Mouse (Mus musculus) layer of hippocampus, adult 18-20 months (tissue): ENCODE measurements around the gene Copb2. TPM values are rescaled to one million over a fixed set of nuclear protein-coding genes. Genes with fewer than 3 reads are reported as not detected.

Source experiments
- DNase-seq, 2 experiments: peaks; one replicate each; pipeline ENCODE4 v3.0.0; 2022; ENCODE audit warnings: low spot score in 2 of 2
- long read RNA-seq: library from polyadenylated mRNA; stranded (forward); transcript quantifications from one replicate; pipeline ENCODE4 v2.0.0, GENCODE M21; 2021
- total RNA-seq, 2 experiments: library from RNA; stranded (reverse); gene quantifications; 2 replicates each; pipeline ENCODE4 v1.2.3; 2021

Gene Copb2
- total RNA-seq: 10 to 100 TPM; 88.7 to 91.7 TPM
- long read RNA-seq, transcript Copb2-201 (22 exons, 3,050 nt): major isoform, 105 of 119 reads
- long read RNA-seq, partial matches to known transcripts: 12 of 119 reads
- long read RNA-seq, other reads (novel, unspliced or antisense): 2 of 119 reads

DNA sequence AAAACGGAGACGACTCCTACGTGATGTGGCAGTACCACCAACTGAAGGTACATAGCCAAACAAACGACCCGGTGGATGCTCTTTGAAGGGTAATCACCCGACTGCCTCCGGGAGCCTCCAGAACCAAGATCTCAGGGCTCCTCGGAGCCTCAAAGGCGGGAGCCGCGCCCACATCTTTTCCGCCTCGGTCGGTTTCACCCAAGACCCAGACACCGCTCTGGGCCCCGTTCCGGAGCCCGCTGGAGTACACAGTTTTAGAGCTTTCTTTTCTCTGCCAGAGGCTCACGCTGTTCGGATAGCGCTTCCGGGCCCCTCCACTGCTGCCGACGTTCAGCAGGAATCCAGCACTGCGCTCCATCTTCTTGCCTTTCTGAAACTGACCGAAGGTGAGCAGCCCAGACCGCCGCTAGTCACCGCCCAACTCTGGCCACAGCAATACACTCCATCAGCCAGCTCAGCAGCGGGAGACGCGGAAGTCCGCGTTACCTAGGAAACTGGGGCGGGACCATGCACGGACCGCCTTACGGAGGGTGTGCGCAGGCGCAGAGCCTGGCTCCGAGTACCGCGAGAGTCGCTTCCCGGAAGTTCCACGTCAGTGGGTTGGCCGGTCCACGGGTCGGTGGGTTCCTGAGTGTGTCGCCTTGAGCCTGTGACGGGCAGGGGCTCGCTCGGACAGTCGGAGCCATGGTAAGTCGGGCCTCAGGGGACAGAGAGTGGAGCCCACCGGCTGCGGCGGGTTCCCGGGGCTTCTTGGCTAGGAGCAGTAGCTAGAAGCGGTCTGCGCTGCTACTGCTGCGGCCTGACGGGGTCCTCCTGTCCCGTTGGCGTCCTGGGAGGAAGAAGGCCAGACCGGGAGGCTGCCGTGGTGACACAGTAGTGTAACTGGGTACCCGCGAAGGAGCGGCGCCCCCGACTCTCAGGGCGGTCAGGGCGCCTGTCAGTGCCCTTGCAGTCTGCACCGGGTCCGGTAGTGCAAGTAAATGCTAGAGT, at the start of gene Copb2:
Gene Copb2, plus strand, starts transcription at position 585 of the 990 bp plus-strand sequence.
- DNase-seq: peak; percentile 97 to 99

DNA sequence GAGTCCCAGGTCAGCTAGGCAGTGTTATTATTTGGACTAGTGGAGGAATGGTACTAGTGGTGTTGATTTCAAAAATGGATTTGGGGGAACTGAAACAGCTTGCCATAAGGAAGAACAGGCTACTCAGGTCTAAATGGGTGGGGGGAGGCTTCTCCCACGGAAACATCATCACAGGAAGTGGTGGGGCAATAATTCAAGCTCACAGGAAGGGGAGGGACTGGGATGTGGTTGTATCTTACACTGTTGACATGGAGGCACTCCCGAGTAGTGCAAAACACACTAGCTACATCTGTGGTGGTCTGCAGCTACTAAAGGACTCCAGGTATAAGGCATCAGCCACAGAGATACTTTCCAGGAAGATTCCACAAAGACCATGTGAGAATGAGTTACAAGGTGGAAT, 39.6 kb upstream of the Copb2 start:
- DNase-seq: no peak

DNA sequence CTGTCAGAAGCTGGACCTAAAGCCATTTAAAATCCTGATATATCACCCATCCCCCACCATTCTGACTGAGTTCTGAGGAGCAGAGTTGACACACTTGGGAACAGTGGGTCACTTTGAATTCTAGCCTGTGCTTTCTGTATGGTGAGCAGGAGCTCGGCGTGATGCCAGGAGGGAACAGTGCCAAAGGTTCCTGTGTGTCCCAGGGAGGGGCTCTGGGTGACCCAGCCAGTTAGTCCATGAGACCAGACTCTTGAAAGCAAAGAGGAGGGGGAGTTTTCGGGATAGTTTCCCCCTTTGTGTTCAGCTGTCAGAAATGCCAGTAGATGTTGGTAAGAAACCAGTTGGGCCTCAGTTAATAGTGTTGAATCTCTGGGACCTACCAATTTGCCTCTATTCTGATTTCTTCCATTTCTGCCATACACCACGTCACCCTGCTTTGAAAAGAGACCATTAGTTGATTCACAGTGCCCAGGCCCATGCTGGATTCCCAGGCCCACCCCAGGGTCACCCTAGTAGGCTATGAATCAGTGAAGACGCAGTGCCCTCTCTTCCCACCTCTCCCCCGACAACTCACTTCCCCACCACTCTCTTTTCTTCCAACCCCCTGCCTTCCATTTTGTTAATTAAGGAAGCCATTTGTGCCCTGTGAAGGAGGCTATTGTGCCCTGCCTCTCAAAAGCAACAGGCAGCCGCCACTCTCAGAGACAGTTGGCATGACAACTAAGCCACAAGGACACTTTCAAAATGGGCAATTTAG, 38.6 kb upstream of the Copb2 start:
- DNase-seq: peak in 1 of 2 experiments; percentile 12

DNA sequence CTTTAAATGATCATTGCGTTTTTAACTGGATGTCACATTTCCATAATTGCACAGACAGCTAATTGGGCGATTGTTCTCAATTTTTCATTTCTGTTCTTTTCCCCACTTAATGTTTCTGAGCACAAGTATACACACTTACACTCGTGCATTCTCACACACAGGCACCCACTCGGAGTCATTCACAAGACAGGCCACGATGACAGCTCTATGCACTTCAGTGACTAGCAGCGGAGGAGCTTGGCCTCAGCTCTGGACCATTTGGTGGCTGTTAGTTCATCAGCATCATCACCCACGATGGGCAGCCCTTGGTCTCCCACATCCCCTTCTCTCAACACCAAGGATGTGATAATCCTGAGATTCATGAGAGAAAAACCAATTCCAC, 38.0 kb upstream of the Copb2 start:
- peak in 1 of 2 experiments; percentile 18 for DNase-seq

DNA sequence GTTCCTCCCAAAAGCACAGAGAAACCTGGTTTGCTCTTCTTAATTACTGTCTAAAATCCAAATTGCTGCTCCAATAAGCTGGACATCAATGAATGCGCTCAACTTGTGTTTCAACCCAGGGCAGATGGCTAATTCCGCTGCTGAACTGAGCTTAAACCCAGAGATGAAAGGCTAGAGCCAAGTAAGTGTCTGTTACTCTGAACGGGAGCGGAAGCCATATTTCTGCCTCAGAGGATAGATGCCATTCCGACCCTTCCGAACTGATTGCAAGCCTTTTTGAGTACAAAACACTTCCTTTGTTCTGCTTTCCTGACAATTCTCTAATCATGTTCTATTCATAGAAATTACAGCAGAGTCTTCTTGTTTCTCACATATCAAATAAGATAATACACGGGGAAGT, 36.3 kb upstream of the Copb2 start:
- no peak for DNase-seq

DNA sequence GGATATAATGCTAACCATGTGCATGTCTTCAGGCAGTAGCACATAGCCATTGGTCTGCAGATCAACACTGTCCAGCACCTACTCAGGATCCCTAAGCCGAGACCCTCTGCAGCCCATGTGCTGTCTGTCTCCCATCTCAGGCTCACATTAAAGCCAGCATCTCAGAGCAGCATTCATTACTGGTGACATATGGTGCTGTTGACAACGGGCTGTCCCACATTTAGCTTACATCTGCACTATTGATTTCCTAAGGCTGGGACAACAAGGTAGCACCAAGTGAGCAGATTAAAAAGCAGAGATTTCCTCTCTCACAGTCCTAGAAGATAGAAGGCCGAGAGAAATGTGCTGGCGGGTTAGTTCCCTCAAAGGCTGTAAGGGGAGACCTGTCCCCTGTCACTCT, 33.7 kb upstream of the Copb2 start:
- DNase-seq: peak; percentile 17 to 61

DNA sequence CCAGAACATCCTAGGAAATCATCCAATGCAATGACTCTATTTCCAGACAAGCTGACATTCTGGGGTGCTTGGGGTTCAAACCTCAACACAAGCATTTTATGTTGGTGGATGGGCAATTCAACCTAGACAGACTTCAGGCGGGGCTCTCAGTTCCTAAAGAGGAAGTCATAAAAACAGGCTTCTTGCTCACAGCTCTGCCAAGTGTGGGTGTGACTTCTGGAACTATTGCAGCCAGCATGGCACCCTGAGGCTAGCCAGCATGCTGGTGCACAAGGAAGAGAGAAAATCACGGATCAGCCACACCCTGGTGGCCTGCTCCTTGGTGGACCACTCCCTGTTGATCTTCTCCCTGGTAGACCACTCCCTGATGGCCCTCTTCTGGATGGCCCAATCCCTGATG, 32.5 kb upstream of the Copb2 start:
- DNase-seq: no peak

DNA sequence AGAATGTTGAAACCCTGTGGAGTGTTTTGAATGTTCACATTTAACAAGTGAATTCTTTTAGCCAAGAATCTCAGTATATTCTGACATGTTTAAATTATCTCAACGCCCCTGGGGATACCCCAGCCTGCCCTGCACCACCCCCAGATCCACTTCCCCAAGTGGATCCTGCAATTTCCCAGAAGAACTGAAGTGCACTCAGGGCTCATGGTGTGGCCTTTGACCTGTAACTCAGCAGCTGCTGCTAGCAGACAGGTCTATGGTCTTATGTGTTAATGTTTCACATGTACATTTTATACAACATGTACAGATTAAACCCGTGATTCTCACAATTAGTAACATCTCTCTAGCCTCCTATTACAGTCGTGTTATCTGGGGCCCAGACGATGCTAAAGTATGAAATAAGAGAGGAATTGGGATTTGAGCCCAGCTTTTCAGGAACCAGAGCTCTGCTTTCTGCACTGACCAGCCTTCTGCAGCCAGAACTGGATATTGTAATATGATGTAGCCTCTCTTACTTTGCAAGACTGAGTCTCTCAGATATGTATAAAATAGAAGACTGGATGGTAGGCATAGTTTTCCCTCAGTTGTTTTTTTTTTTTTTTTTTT, 28.7 kb upstream of the Copb2 start:
- no peak for DNase-seq

DNA sequence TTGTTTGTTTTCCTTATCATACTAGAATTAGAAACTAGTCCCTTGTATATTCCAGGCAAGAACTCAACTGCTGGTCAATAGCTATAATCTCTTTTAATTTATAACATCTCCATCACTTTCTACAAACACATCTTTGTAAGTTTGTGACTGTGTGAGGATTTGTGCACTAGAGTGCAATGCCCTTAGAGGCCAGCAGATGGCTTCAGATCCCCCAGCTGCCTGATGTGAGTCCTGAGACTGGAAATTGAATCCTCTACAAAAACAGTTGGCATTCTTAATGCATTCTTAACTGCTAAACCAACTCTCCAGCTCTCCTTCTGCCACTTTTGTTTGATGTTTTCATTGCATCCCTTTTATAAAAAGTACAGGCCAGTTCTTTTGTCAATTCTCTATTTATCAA, 27.8 kb upstream of the Copb2 start:
- no peak for DNase-seq

DNA sequence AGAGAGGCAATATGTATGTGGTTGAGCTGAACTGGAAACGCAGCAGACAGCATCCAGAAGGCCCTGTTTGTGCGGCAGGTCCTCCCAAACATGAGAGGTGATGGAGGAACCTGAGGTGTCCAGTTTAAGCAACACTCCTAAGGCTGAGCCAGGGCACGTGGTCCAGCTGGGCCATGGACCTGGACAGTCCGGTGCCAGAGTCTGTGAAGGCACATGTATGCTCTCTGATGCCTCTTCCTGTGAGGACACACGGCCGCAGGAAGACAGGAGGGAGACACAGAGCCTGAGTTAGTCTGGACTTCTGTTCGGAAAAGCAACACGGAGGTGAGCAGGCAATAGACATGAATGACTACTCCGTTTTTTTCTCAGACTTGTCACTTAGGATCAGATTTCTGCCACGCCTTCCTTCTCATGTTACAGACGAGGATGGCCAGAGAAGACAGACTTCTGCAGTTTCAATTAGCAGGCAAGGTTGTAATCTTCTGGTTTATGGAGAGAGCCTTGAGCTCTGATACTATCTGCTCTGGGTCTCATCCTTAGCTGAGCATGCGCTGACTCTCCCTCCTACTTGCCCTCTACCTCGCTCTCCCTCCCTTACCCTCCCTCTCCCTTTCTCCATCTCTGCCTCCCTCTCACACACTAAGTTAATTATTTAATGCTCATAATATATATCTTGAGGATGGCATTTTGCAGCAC, 25.4 kb upstream of the Copb2 start:
- DNase-seq: no peak

DNA sequence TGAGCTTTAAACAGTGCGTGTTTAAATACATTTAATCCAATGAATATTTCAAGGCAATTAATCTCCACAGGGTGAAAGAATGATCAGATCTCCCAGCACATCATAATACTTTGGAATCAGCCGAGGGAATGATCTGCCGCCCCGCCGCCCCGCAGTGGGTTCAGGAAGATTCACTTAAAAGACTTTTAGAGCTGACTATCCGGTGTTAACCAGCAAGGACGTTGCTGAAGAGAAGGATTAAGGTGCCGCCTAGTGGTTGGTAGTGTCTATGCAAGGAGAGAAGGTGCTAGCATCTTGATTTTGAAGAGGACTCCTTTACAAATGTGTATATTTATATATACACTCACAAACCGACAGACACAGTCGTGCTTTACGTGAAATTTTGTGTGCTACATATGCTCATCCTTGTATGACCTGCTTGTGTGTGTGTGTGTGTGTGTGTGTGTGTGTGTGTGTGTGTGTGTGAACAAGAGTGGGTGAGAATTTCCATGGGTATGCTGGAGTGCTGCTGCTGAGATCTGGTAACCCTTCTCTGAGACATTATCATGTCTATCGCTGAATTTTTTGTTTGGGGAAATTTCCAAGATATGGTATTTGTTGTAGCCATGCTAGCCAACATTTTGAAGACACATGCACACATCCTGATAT, 24.7 kb upstream of the Copb2 start:
- peak; percentile 66 to 87 for DNase-seq

DNA sequence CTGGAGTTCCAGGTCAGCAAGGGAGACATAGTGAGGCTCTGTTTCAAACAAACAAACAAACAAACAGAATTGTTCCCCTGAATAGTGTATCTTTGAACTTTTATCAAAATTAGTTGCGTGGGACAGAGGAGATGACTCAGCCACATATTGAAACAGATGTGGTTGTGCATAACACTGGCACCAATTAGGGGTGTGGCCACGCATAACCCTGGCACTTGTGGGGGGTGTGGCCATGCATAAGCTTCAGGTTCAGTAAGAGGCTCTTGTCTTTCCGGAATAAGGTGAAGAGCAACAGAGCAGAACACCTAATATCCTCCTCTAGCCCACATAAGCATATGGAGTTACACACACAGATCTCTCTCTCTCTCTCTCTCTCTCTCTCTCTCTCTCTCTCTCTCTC, 19.5 kb upstream of the Copb2 start:
- no peak for DNase-seq

DNA sequence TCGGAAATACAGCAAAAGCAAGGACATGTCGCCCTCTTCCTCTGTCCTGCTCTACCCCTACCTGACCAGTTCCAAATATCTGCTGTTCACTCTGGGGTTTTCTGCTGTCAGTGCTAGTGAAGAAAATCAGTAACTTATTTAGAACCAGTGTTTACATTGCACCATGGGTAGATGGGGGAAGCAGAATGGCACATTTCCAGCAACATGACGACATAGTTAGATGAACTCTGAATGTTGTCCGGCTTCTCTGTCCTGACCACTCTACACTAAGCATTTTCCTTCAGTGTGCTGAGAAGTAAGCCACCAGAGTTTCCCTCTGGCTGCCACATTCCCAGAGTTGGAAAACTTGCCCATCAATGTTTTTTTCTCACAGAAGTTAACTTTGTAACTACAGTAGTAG, 20.3 kb downstream of the Copb2 start:
- no peak for DNase-seq

DNA sequence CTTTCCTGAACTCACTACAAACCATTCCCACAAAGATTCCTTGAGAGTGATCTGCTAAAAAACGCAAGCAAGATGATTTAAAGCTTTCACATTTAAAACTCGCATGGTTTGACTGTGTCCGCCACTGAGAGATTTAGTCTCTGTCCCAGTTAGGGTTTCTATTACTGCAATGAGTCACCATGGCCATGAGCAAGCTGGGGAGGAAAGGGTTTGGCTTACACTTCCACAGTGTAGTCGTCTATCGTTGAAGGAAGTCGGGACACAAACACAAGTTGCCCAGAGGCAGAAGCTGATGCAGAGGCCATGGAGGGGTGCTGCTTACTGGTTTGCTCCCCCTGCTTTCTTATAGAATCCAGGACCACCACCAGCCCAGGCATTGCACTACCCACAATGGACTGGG, 36.6 kb downstream of the Copb2 start:
- no peak for DNase-seq

DNA sequence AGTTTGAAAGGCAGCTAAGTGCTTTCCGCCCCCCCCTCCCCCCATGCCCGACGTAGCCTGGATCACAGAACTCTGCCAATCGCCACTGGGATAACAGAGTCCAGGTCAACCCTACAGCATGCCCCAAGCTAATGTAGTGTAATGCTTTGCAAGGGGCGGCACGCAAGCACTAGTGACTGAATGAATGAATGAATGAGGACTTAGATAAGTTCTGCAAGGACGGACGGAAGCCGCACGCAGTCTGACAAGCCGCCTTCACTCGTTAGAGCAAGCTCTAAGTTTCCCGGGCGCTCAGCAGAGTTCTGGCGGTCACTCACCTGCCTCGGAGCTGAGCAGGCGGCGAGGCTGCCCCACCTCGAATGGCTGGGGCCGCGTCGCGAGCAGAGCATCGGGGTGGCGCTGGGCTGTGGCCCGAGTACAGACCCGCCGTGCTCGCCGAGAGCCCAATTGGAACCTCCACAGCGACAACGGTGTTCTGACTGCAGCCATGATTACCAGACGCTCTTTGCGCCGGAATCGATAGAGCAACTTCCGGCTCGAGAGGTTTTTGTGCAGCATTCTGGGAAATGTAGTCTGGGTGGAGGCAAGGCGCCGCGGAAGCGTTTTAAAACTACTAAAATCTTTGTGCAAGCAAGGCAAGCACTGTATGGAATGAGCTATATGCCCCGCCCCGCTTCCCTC, 37.8 kb downstream of the Copb2 start, which contains the start of gene Mrps22:
Gene Mrps22, minus strand, starts transcription at position 505 of the 681 bp plus-strand sequence.
- DNase-seq: peak; percentile 75 to 88

DNA sequence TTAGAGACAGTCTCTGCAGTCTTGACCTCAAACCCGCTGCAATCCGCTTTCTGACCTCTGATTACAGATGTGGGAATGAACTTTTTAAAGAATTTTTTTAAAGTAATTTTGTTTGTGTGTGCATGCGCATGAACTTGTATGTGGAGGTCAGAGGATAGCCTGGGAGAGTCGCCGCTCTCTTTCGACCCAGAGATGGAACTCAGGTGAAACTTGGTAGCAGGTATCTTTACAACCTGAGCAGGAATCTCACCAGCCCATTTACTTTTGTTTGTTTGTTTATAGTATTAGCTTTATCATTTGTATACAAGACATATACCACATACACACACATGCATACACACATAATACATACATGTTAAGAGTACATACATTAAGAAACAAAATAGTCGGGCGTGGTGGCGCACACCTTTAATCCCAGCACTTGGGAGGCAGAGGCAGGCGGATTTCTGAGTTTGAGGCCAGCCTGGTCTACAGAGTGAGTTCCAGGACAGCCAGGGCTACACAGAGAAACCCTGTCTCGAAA, 38.4 kb downstream of the Copb2 start:
- no peak for DNase-seq

DNA sequence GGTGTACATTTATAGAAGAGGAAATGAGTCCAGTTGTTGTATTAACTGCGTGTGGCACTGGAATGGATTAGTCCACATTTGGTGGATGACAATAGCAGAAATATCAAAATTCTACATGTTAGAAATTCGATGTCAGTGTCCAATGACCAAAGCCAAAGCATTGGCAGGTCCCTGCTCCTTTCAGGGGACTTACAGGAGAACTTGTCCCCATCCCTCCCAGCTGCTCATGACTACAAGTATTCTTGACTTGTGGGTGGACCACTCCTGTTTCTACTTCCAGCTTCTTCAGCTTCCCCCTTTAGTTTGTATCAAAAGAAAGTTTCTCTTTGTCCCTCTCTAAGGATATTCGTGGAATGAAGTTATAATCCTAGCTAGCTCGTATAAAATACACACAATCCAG, 41.4 kb downstream of the Copb2 start:
- DNase-seq: no peak

DNA sequence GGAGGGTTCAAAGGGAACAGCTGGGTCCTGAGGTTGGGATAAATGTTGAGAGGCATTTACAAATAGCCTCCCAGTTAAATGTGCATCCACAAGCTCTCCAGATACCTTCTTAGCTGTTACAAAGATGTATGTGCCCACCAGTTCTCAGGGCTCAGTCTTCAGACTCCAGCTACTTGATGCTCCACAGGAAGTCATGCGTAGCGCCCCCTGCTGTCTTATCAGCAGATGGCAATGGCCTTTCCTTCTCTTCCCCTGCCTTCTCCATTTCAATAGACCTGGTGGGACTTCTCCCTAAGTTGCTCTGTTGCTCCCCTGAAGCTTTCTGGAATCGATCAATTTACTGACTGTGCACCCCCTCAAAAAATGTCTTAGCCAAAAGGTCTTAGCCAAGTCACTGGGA, 65.0 kb downstream of the Copb2 start:
- no peak for DNase-seq
